Mouse (Mus musculus) forebrain, embryonic 11.5 days (tissue): ENCODE results near the gene Musk. TPM values are rescaled to one million over a fixed set of nuclear protein-coding genes. Genes with fewer than 3 reads are reported as not detected.

Experiments
- ATAC-seq: fragments of 200-750 bp; cut with Nextera tagmentation; replicated peaks from 2 replicates; pipeline ENCODE4 v1.8.0; 2017; ENCODE audit warnings: moderate TSS enrichment; ENCODE audit not compliant: low FRiP score
- DNase-seq: peaks from one replicate; pipeline ENCODE4 v3.0.0-alpha.2; 2017; ENCODE audit warnings: low spot score
- H3K27ac ChIP-seq: fragments of 300-500 bp; sonication (generic); 2 replicates; pipeline ENCODE4 v1.5.1; 2014; ENCODE audit warnings: low read depth, low read length
- H3K27me3 ChIP-seq: fragments of 300-500 bp; sonication (generic); 2 replicates; pipeline ENCODE4 v1.6.1; 2014; ENCODE audit warnings: mild to moderate bottlenecking, low read length, mixed read lengths; ENCODE audit not compliant: control insufficient read depth, insufficient read depth
- H3K36me3 ChIP-seq: fragments of 300-500 bp; sonication (generic); 2 replicates; pipeline ENCODE4 v1.6.1; 2014; ENCODE audit warnings: mild to moderate bottlenecking, low read length, moderate library complexity, mixed read lengths; ENCODE audit not compliant: control insufficient read depth, insufficient read depth
- H3K4me1 ChIP-seq: fragments of 300-500 bp; sonication (generic); replicated peaks from 2 replicates; pipeline ENCODE4 v1.6.1; 2014; ENCODE audit warnings: low read length, mixed read lengths; ENCODE audit not compliant: control insufficient read depth, insufficient read depth
- H3K4me2 ChIP-seq: fragments of 300-500 bp; sonication (generic); 2 replicates; pipeline ENCODE4 v1.6.1; 2014; ENCODE audit warnings: low read depth, mild to moderate bottlenecking, low read length, moderate library complexity, mixed read lengths; ENCODE audit not compliant: severe bottlenecking
- H3K4me3 ChIP-seq: fragments of 300-500 bp; sonication (generic); 2 replicates; pipeline ENCODE4 v1.5.1; 2014; ENCODE audit warnings: low read depth, low read length
- H3K9ac ChIP-seq: fragments of 300-500 bp; sonication (generic); 2 replicates; pipeline ENCODE4 v1.6.1; 2014; ENCODE audit warnings: low read length
- H3K9me3 ChIP-seq: fragments of 300-500 bp; sonication (generic); 2 replicates; pipeline ENCODE4 v1.6.1; 2016; ENCODE audit warnings: low read length, mixed read lengths; ENCODE audit not compliant: control insufficient read depth
- WGBS: fragments of 180-500 bp; shearing (Covaris S2); extraction: QIAGEN DNeasy Blood & Tissue Kit; methylation state at CpG from one replicate; pipeline ENCODE4 v1.1.7; 2014; 5-methylcytosine and 5-hydroxymethylcytosine counted together
- polyA plus RNA-seq: library from polyadenylated mRNA; unstranded; fragments of >200 nt; fragmentation: Nextera tagmentation; extraction: Ambion mirVana; gene quantifications from 2 replicates; pipeline ENCODE4 v1.2.1, GENCODE M21; 2014

The Musk gene
- polyA plus RNA-seq, 1 experiment from 2014 or later: 0.07 TPM

- no peak overlapping the region for H3K9ac ChIP-seq
- ATAC-seq: no peak
- 86% methylated on average over 4 of the region's 4 CpGs for WGBS
Measured at GRCm38 (mm10) chr4:58358996-58359395, 73.2 kb downstream of the Musk start.

GRCm38 (mm10) chr4:58365321-58365720 is 79.6 kb downstream of the Musk start:
- 84% methylated on average over 6 of the region's 6 CpGs for WGBS
- no peak overlapping the region for H3K9ac ChIP-seq
- no peak for DNase-seq
- no peaks in the 10 kb centered on the region for H3K36me3 ChIP-seq
- no peak for ATAC-seq
- no peaks in the 10 kb centered on the region for H3K27me3 ChIP-seq
- no peaks in the 10 kb centered on the region for H3K9me3 ChIP-seq
- H3K4me3 ChIP-seq: no peak overlapping the region
- no peak overlapping the region for H3K27ac ChIP-seq
- H3K4me1 ChIP-seq: no peaks in the 10 kb centered on the region
- H3K4me2 ChIP-seq: no peak overlapping the region

More at GRCm38 (mm10) chr4:58358996-58359395, 73.2 kb downstream of the Musk start:
- no peaks in the 10 kb centered on the region for H3K27me3 ChIP-seq
- H3K4me1 ChIP-seq: no peaks in the 10 kb centered on the region
- no peak overlapping the region for H3K27ac ChIP-seq
- no peaks in the 10 kb centered on the region for H3K36me3 ChIP-seq
- H3K4me3 ChIP-seq: no peak overlapping the region
- DNase-seq: no peak
- no peaks in the 10 kb centered on the region for H3K9me3 ChIP-seq
- H3K4me2 ChIP-seq: no peak overlapping the region

GRCm38 (mm10) chr4:58371106-58371505 is 85.3 kb downstream of the Musk start:
- Histone ChIP-seq H3K4me1 (no peaks in the 10 kb centered on the region), H3K4me3 (no peak overlapping the region), H3K27me3 (no peaks in the 10 kb centered on the region), H3K4me2 (no peak overlapping the region), H3K36me3 (no peaks in the 10 kb centered on the region), H3K9me3 (no peaks in the 10 kb centered on the region), H3K9ac (no peak overlapping the region), H3K27ac (no peak overlapping the region)
- ATAC-seq (no peak), DNase-seq (no peak)
- 88% methylated on average over 1 of the region's 1 CpGs for WGBS

GRCm38 (mm10) chr4:58373599-58373998 is 87.8 kb downstream of the Musk start:
- Histone ChIP-seq H3K4me2 (no peak overlapping the region), H3K9me3 (no peaks in the 10 kb centered on the region), H3K4me1 (no peaks in the 10 kb centered on the region), H3K9ac (no peak overlapping the region), H3K4me3 (no peak overlapping the region), H3K27me3 (no peaks in the 10 kb centered on the region), H3K36me3 (no peaks in the 10 kb centered on the region), H3K27ac (no peak overlapping the region)
- DNase-seq (no peak), ATAC-seq (no peak)
- WGBS: 92% methylated on average over 10 of the region's 10 CpGs

GRCm38 (mm10) chr4:58374141-58374870 is 88.5 kb downstream of the Musk start:
- H3K4me3 ChIP-seq: no peak overlapping the region
- no peak overlapping the region for H3K9ac ChIP-seq
- no peaks in the 10 kb centered on the region for H3K4me1 ChIP-seq
- H3K27me3 ChIP-seq: no peaks in the 10 kb centered on the region
- H3K36me3 ChIP-seq: no peaks in the 10 kb centered on the region
- DNase-seq (no peak), ATAC-seq (no peak)
- no peak overlapping the region for H3K4me2 ChIP-seq
- no peak overlapping the region for H3K27ac ChIP-seq
- H3K9me3 ChIP-seq: no peaks in the 10 kb centered on the region
- WGBS: 91% methylated on average over 7 of the region's 7 CpGs

- no peaks in the 10 kb centered on the region for H3K9me3 ChIP-seq
- no peak for ATAC-seq
- H3K36me3 ChIP-seq: no peaks in the 10 kb centered on the region
- WGBS: 93% methylated on average over 4 of the region's 4 CpGs
- no peaks in the 10 kb centered on the region for H3K4me1 ChIP-seq
- H3K4me3 ChIP-seq: no peak overlapping the region
- no peak overlapping the region for H3K4me2 ChIP-seq
- no peak overlapping the region for H3K27ac ChIP-seq
- no peak overlapping the region for H3K9ac ChIP-seq
- no peaks in the 10 kb centered on the region for H3K27me3 ChIP-seq
- DNase-seq: no peak
Measured at GRCm38 (mm10) chr4:58379186-58379585, 93.4 kb downstream of the Musk start.

- Histone ChIP-seq H3K36me3 (no peaks in the 10 kb centered on the region), H3K4me2 (no peak overlapping the region), H3K9me3 (no peaks in the 10 kb centered on the region), H3K4me3 (no peak overlapping the region), H3K27ac (no peak overlapping the region), H3K4me1 (no peaks in the 10 kb centered on the region), H3K9ac (no peak overlapping the region), H3K27me3 (no peaks in the 10 kb centered on the region)
- 91% methylated on average over 12 of the region's 12 CpGs for WGBS
- ATAC-seq (no peak), DNase-seq (no peak)
Measured at GRCm38 (mm10) chr4:58400861-58401341, 115.1 kb downstream of the Musk start.

GRCm38 (mm10) chr4:58401973-58402501 is 116.3 kb downstream of the Musk start:
- H3K9me3 ChIP-seq: no peaks in the 10 kb centered on the region
- ATAC-seq (no peak), DNase-seq (no peak)
- 89% methylated on average over 4 of the region's 4 CpGs for WGBS
- no peaks in the 10 kb centered on the region for H3K27me3 ChIP-seq
- no peak overlapping the region for H3K27ac ChIP-seq
- no peaks in the 10 kb centered on the region for H3K36me3 ChIP-seq
- no peak overlapping the region for H3K4me2 ChIP-seq
- H3K4me3 ChIP-seq: no peak overlapping the region
- H3K9ac ChIP-seq: no peak overlapping the region
- H3K4me1 ChIP-seq: no peaks in the 10 kb centered on the region
